In genomic region chr1:162286910-162287309, GRCm38 (mm10) we compare ENCODE assay signal across 9 mouse cellular contexts.
A peak's percentile ranks its signal among the peaks of the same experiment; 100 is the strongest.
DNase-seq lines count a peak whose midpoint lies in the region; ATAC-seq and TF ChIP-seq lines count a peak whose summit lies in the region.
"Had no signal": no experiment of that assay in that cellular context is flagged by ENCODE, and none has a peak within 500 bp of the region (broad histone marks: within the 10 kb centered on the region; RNA-seq: fewer than 3 reads in every experiment).

No protein-coding gene starts in this region.

- in situ Hi-C loops in Patski (cut with MboI; ENCODE audit: low pct_unique_long_range_greater_than_20kb): no loop called here

- no peak for ATAC-seq in hindbrain, embryonic 11.5 days (ENCODE audit: low FRiP score)
- no peak for ATAC-seq in hindbrain, embryonic 16.5 days
- no peak for ATAC-seq in Patski
- ATAC-seq in lung, postnatal 0 days: peak; percentile 62

- H3K27ac ChIP-seq in hindbrain, embryonic 11.5 days (ENCODE audit: low read depth, low read length): no peak overlapping the region
- H3K27ac ChIP-seq in hindbrain, embryonic 16.5 days (ENCODE audit: low read depth, low read length): no peak overlapping the region
- no peak overlapping the region for H3K27ac ChIP-seq in lung, postnatal 0 days (ENCODE audit: low read length)

- H3K4me3 ChIP-seq in hindbrain, embryonic 11.5 days (ENCODE audit: low read depth, low read length): no peak overlapping the region
- H3K4me3 ChIP-seq in hindbrain, embryonic 16.5 days (ENCODE audit: low read length): no peak overlapping the region
- H3K4me3 ChIP-seq in lung, postnatal 0 days (ENCODE audit: low read depth, low read length): no peak overlapping the region
- H3K4me3 ChIP-seq: myocyte had no signal

- no peaks in the 10 kb centered on the region for H3K27me3 ChIP-seq in hindbrain, embryonic 11.5 days (ENCODE audit: control insufficient read depth, insufficient read depth, low read length)
- no peaks in the 10 kb centered on the region for H3K27me3 ChIP-seq in hindbrain, embryonic 16.5 days (replicated peaks; ENCODE audit: control insufficient read depth, insufficient read depth, low read length)
- H3K27me3 ChIP-seq in Patski: no peaks in the 10 kb centered on the region
- no peaks in the 10 kb centered on the region for H3K27me3 ChIP-seq in lung, postnatal 0 days (replicated peaks; ENCODE audit: insufficient read depth, low read length)

- TF ChIP-seq EP300 in lung, postnatal 0 days (IDR thresholded peaks at IDR 0.05): no peak

- intact Hi-C loops in left cerebral cortex, postnatal 25 days (cut with DNase I): no loop called here

- H3K9me3 ChIP-seq in hindbrain, embryonic 11.5 days (ENCODE audit: control insufficient read depth, low read length): no peaks in the 10 kb centered on the region
- no peaks in the 10 kb centered on the region for H3K9me3 ChIP-seq in hindbrain, embryonic 16.5 days (ENCODE audit: control insufficient read depth, low read length)
- no peaks in the 10 kb centered on the region for H3K9me3 ChIP-seq in lung, postnatal 0 days (ENCODE audit: low read length)

- H3K36me3 ChIP-seq in hindbrain, embryonic 11.5 days (ENCODE audit: control insufficient read depth, insufficient read depth, low read length): no peaks in the 10 kb centered on the region
- H3K36me3 ChIP-seq in hindbrain, embryonic 16.5 days (ENCODE audit: control insufficient read depth, insufficient read depth, low read length): no peaks in the 10 kb centered on the region
- no peaks in the 10 kb centered on the region for H3K36me3 ChIP-seq in lung, postnatal 0 days (ENCODE audit: insufficient read depth, low read length)

- CTCF ChIA-PET in Patski (lab: Charles Lee): interaction anchor here (1.4 kb wide), 1 partner anchor 11 kb away, joined by 3 read pairs; no protein-coding TSS in a partner anchor

- peak; percentile 46 for TF ChIP-seq CTCF in Patski (IDR thresholded peaks at IDR 0.05)
- peak; percentile 60 for TF ChIP-seq CTCF in lung, postnatal 0 days (IDR thresholded peaks at IDR 0.05)

- 51% methylated on average over 6 of the region's 6 CpGs for WGBS in hindbrain, embryonic 11.5 days
- 57% methylated on average over 6 of the region's 6 CpGs for WGBS in hindbrain, embryonic 16.5 days
- 52% methylated on average over 6 of the region's 6 CpGs for WGBS in lung, postnatal 0 days

- POLR2A ChIA-PET in Patski (lab: Charles Lee): no interaction called here

- peaks cover 2% of the 10 kb centered on the region; the same call in 1 of the 2 replicates for H3K4me1 ChIP-seq in hindbrain, embryonic 11.5 days (replicated peaks; ENCODE audit: control insufficient read depth, insufficient read depth, low read length)
- peaks cover 2% of the 10 kb centered on the region for H3K4me1 ChIP-seq in hindbrain, embryonic 16.5 days (ENCODE audit: control insufficient read depth, insufficient read depth, low read depth, low read length)
- H3K4me1 ChIP-seq in lung, postnatal 0 days (ENCODE audit: insufficient read depth, low read depth, low read length): no peaks in the 10 kb centered on the region

- peak; percentile 32 for DNase-seq in hindbrain, embryonic 11.5 days (ENCODE audit: low spot score)
- peak; percentile 12 to 17 for DNase-seq in B cell, adult 2 months
- no peak for DNase-seq in Patski (ENCODE audit: low read depth, low spot score)
- DNase-seq in lung, postnatal 0 days (ENCODE audit: low spot score): peak; percentile 47
- no peak for DNase-seq in urinary bladder, adult 18-20 months (ENCODE audit: low spot score in 2 of 2)
- DNase-seq in urinary bladder, adult 2 months (ENCODE audit: low spot score): no peak
- no peak for DNase-seq in left cerebral cortex, postnatal 25 days (ENCODE audit: low spot score in 2 of 2)

- no peak overlapping the region for H3K9ac ChIP-seq in hindbrain, embryonic 11.5 days (ENCODE audit: low read depth, low read length)
- H3K9ac ChIP-seq in hindbrain, embryonic 16.5 days (ENCODE audit: low read depth, low read length): no peak overlapping the region
- no peak overlapping the region for H3K9ac ChIP-seq in lung, postnatal 0 days (replicated peaks; ENCODE audit: low read depth)

- H3K4me2 ChIP-seq in hindbrain, embryonic 11.5 days (replicated peaks; ENCODE audit: low read depth, low read length): no peak overlapping the region
- no peak overlapping the region for H3K4me2 ChIP-seq in hindbrain, embryonic 16.5 days (ENCODE audit: low read length)
- H3K4me2 ChIP-seq in lung, postnatal 0 days (replicated peaks; ENCODE audit: low read depth, low read length): no peak overlapping the region

Comparison
In these comparisons a context has a peak if more than half of its experiments do, and no peak if none do; other contexts are left out.
1. DNase-seq: peak in hindbrain, embryonic 11.5 days (single experiment), B cell, adult 2 months (2 of 2) and lung, postnatal 0 days (single experiment); none in Patski (single experiment), urinary bladder, adult 18-20 months (0 of 2), urinary bladder, adult 2 months (single experiment) and left cerebral cortex, postnatal 25 days (0 of 2).